Mouse (Mus musculus) lung, adult 2 months (tissue): ENCODE measurements around the gene Stim1.

Experiments used
- CTCF ChIP-seq: fragments of 200-500 bp; IDR thresholded peaks from 2 replicates; pipeline ENCODE4 v1.5.1; 2011; ENCODE audit warnings: mild to moderate bottlenecking, low read length, control low read depth; ENCODE audit not compliant: insufficient read depth
- POLR2A ChIP-seq: fragments of 200-500 bp; IDR thresholded peaks from 2 replicates; pipeline ENCODE4 v1.6.1; 2011; ENCODE audit warnings: low read depth, mild to moderate bottlenecking, control low read depth, low read length, borderline replicate concordance; ENCODE audit errors: extremely low read depth

DNA sequence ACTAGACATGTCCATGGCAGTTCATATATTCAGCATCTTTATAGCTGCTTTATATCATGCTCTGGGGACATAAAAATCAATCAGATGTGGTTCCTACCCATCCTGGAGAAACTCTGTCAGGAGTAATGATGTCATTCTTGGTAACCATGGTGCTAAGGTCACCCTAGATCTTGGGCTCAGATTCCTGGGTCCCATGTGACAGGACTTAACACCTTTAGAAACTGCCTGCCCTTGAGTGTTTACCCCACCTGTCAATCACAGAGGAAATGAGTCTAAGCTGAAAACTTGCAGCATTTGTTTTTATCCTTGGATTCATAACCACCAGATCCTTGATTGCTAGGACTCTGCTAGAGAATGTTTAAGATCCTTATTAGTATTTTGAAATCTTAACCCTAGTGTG is 58.7 kb downstream of the Stim1 start:
- TF ChIP-seq CTCF, result no peak
- no peak for TF ChIP-seq POLR2A
